Mouse (Mus musculus): ENCODE results near the gene Rmdn2. TPM values are rescaled to one million over a fixed set of nuclear protein-coding genes. Genes with fewer than 3 reads are reported as not detected.

Rmdn2 gene
- total RNA-seq, 1 experiment from 2014 or later: 5.8 TPM

GRCm38 (mm10) chr17:79728585-79729503 lies 117.2 kb downstream of the Rmdn2 start:
- no peak for ATAC-seq (replicated peaks; ENCODE audit: low read depth, poor library complexity, severe bottlenecking)

- ATAC-seq (replicated peaks; ENCODE audit: low read depth, poor library complexity, severe bottlenecking): no peak
Measured at GRCm38 (mm10) chr17:79730988-79731387, 119.3 kb downstream of the Rmdn2 start.

DNA sequence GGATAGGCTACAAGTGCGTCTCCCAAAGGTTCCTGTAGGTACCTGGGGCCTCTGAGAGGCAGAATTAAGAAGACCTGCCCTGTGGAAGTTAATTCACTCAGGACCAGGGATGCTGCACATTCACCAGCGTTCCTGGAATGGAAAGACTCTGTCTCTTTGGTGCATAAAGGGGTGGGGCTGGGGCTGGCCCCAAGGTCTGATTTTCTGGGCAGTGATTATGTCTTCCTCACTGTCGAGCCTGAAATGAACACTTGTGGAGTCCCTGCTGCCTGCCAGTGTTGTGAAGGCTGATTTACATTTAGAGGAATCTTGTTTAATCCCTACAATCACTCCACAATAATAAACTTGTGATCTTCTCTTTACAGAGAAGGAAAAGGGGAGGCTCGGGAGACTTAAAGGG lies 121.4 kb downstream of the Rmdn2 start:
- ATAC-seq (replicated peaks; ENCODE audit: low read depth, poor library complexity, severe bottlenecking): no peak

- ATAC-seq (replicated peaks; ENCODE audit: low read depth, poor library complexity, severe bottlenecking): no peak
Measured at GRCm38 (mm10) chr17:79737598-79737997, 125.9 kb downstream of the Rmdn2 start.

DNA sequence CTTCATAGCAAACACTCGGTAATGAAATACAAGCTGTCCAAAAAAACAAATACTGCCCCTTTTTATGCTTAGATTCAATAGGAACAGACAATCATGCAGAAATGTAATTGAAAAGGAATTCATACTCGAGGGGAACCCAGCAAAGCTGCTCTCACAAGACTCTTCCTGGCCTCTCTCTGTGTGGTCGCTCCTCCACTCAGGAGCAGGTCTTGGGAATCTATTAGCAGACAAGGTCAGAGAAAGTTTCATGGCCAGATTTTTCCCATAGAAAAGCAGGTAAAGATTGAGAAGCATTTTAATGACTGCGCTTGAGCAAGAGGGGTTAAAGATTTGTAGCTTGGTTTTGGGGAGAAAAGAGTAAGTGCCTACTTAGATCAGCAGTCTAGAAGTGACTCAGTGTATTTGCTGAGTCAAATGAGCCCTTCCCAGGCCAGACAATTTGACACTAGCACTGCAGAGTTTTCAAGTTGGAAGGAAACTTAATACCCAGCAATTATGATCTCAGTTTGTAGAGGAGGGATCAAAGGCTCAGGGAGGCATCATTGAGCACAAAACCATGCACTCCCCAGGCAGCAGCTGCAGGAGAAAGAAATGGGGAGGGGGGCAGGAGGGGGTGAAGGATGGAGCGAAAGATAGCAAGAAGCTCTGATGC lies 127.3 kb downstream of the Rmdn2 start:
- ATAC-seq (replicated peaks; ENCODE audit: low read depth, poor library complexity, severe bottlenecking): no peak

GRCm38 (mm10) chr17:79742635-79743034 lies 131.0 kb downstream of the Rmdn2 start:
- no peak for ATAC-seq (replicated peaks; ENCODE audit: low read depth, poor library complexity, severe bottlenecking)

Other genes with a start within 250 kb of the Rmdn2 start
- 0.14 TPM in 1 of 2 replicates, not detected in the other for gene Cyp1b1, start 103.2 kb downstream of the Rmdn2 start, total RNA-seq (2017)